Mouse (Mus musculus) heart, embryonic 12.5 days (tissue): ENCODE data around the gene Tmem151a. TPM values are rescaled to one million over a fixed set of nuclear protein-coding genes. Genes with fewer than 3 reads are reported as not detected.

Experiments
- ATAC-seq: fragments of 200-750 bp; cut with Nextera tagmentation; 2 replicates; pipeline ENCODE4 v1.8.0; 2017; ENCODE audit warnings: moderate TSS enrichment, moderate library complexity; ENCODE audit not compliant: insufficient number of reproducible peaks, low FRiP score
- H3K27ac ChIP-seq: fragments of 300-500 bp; sonication (generic); 2 replicates; pipeline ENCODE4 v1.5.1; 2016; ENCODE audit warnings: mild to moderate bottlenecking, moderate library complexity; ENCODE audit not compliant: poor library complexity, severe bottlenecking
- H3K27me3 ChIP-seq: fragments of 300-500 bp; sonication (generic); replicated peaks from 2 replicates; pipeline ENCODE4 v1.6.1; 2016; ENCODE audit warnings: mild to moderate bottlenecking, moderate library complexity
- H3K36me3 ChIP-seq: fragments of 300-500 bp; sonication (generic); 2 replicates; pipeline ENCODE4 v1.6.1; 2016; ENCODE audit warnings: mild to moderate bottlenecking, moderate library complexity
- H3K4me1 ChIP-seq: fragments of 300-500 bp; sonication (generic); replicated peaks from 2 replicates; pipeline ENCODE4 v1.6.1; 2016; ENCODE audit warnings: mild to moderate bottlenecking
- H3K4me2 ChIP-seq: fragments of 300-500 bp; sonication (generic); 2 replicates; pipeline ENCODE4 v1.6.1; 2016; ENCODE audit warnings: mild to moderate bottlenecking, moderate library complexity
- H3K4me3 ChIP-seq: fragments of 300-500 bp; sonication (generic); 2 replicates; pipeline ENCODE4 v1.5.1; 2016; ENCODE audit warnings: mild to moderate bottlenecking
- H3K9ac ChIP-seq: fragments of 300-500 bp; sonication (generic); 2 replicates; pipeline ENCODE4 v1.6.1; 2016; ENCODE audit warnings: mild to moderate bottlenecking, moderate library complexity
- H3K9me3 ChIP-seq: fragments of 300-500 bp; sonication (generic); replicated peaks from 2 replicates; pipeline ENCODE4 v1.6.1; 2016; ENCODE audit warnings: mild to moderate bottlenecking, moderate library complexity
- WGBS: fragments of 180-500 bp; shearing (Covaris S2); methylation state at CpG from one replicate; pipeline ENCODE4 v1.1.7; 2016; 5-methylcytosine and 5-hydroxymethylcytosine counted together
- polyA plus RNA-seq: library from polyadenylated mRNA; unstranded; fragments of >200 nt; fragmentation: Nextera tagmentation; extraction: Ambion mirVana; gene quantifications from 2 replicates; pipeline ENCODE4 v1.2.1, GENCODE M21; 2016

Tmem151a gene
- polyA plus RNA-seq, 1 experiment from 2014 or later: 4.4 TPM

DNA sequence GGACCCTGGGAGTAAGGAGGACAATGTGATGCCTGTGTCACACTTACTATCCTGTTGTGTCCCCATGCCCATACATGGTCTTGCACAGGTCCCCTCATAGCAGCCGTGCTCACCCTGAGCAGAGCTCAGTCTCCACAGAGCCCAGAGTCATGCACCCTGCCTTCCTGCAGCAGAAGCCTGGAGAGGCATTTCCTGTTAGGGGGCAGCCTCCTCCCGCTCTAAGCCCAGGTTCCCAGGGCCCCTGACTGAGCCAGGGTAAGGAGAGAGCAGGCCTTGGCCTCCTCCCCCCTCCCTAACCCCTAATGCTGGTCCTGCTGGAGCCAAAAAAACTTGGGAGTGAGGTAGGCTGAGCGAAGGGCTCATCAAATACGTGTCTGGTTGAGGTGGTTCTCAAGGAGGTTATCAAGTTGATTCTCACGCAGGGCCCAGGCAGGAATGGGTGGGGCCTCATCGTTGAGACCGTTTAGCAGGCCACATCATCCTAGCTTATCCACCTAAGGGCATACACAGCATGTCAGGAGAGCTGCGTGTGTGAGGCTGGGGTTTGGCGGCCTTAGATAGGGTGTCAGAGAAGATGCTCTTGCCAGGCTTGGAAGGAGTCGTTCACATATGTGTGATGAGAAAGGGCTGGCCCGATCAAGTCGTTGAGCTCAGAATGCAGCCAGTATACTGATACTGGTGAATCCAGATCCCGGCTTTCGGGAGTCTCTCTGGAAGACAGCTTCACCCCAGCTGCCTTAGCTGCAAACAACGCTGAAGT, 18.1 kb downstream of the Tmem151a start:
- no peaks in the 10 kb centered on the region for H3K36me3 ChIP-seq
- H3K27me3 ChIP-seq: peaks cover 19% of the 10 kb centered on the region
- peak overlapping the region; percentile 46; the same call in 1 of the 2 replicates for H3K9ac ChIP-seq
- WGBS: 6% methylated on average over 15 of the region's 15 CpGs
- no peaks in the 10 kb centered on the region for H3K9me3 ChIP-seq
- H3K4me3 ChIP-seq: peak overlapping the region; percentile 58
- H3K27ac ChIP-seq: peak overlapping the region; percentile 72
- peak; percentile 16; the same call in 1 of the 2 replicates for ATAC-seq
- H3K4me1 ChIP-seq: peaks cover 62% of the 10 kb centered on the region
- peak overlapping the region; percentile 96 for H3K4me2 ChIP-seq

DNA sequence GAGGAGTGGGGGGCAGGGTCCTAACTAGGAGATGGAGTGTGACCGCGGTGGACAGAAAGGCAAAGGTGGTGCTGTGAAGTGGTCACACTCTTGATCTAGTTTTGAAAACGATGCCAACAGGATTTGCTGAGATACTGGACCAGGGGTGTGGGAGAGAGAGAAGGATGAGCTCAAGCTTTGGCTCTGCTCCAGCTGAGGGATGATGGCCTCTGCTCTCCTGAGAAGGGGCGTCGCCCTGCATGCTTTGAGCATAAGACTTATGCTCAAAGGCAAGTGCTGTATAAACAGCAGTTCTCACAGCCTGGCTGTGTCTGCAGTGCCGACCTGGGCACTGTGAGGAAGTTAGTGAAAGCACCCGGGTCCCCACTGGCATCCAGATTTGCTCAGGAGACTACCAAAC, 20.2 kb downstream of the Tmem151a start:
- peaks cover 15% of the 10 kb centered on the region for H3K27me3 ChIP-seq
- peaks cover 60% of the 10 kb centered on the region for H3K4me1 ChIP-seq
- no peak overlapping the region for H3K9ac ChIP-seq
- no peaks in the 10 kb centered on the region for H3K9me3 ChIP-seq
- no peak overlapping the region for H3K4me3 ChIP-seq
- ATAC-seq: no peak
- no peak overlapping the region for H3K27ac ChIP-seq
- 0 out of 2 replicates have a peak overlapping the region, but pooled peaks have one; percentile 13 for H3K4me2 ChIP-seq
- no peaks in the 10 kb centered on the region for H3K36me3 ChIP-seq
- WGBS: 49% methylated on average over 7 of the region's 7 CpGs

DNA sequence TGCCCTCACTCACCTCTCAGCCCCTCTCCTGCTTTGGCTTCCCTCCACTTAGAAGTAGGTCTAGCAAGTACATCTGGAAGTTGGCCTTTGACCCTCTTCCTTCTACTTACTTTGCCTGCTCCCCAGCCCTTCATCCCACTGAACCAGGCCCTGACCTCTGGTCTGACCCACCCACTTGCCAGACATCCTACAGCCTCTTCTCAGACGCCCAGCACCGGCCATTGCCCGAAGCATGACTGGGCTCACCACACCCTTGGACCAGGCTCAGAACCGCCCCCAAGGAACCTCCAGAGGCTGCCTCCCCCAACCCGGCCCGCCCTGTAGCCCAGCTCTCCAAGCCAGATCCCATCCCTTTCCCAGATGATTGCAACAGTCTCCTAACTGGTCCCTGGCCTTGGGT, 22.9 kb downstream of the Tmem151a start:
- no peak overlapping the region for H3K4me2 ChIP-seq
- no peak overlapping the region for H3K9ac ChIP-seq
- 62% methylated on average over 6 of the region's 6 CpGs for WGBS
- no peak overlapping the region for H3K4me3 ChIP-seq
- no peaks in the 10 kb centered on the region for H3K27me3 ChIP-seq
- H3K4me1 ChIP-seq: peaks cover 57% of the 10 kb centered on the region
- H3K9me3 ChIP-seq: no peaks in the 10 kb centered on the region
- no peaks in the 10 kb centered on the region for H3K36me3 ChIP-seq
- ATAC-seq: no peak
- H3K27ac ChIP-seq: no peak overlapping the region

DNA sequence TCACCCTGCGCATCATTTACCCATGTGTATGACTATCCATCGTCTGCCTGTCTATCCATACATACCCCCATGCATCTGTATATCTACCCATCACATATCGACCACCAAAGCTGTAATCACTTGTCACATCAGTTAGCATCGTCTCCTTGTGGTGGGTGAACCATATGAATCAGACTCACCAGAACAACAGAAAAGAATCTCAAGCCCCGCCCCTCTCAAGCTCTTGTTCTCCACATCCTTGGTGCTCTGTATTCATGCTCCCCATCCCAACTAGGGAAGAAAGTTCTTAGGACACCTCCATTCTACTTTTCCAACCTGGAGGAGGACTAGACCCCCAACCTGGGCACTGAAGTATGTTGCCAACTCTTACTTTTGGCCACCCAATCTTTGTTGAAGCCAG, 23.3 kb downstream of the Tmem151a start:
- ATAC-seq: no peak
- Histone ChIP-seq H3K4me2 (no peak overlapping the region), H3K36me3 (no peaks in the 10 kb centered on the region), H3K27ac (no peak overlapping the region), H3K4me1 (peaks cover 53% of the 10 kb centered on the region), H3K4me3 (no peak overlapping the region), H3K27me3 (no peaks in the 10 kb centered on the region), H3K9ac (no peak overlapping the region), H3K9me3 (no peaks in the 10 kb centered on the region)
- WGBS: 82% methylated on average over 5 of the region's 5 CpGs

DNA sequence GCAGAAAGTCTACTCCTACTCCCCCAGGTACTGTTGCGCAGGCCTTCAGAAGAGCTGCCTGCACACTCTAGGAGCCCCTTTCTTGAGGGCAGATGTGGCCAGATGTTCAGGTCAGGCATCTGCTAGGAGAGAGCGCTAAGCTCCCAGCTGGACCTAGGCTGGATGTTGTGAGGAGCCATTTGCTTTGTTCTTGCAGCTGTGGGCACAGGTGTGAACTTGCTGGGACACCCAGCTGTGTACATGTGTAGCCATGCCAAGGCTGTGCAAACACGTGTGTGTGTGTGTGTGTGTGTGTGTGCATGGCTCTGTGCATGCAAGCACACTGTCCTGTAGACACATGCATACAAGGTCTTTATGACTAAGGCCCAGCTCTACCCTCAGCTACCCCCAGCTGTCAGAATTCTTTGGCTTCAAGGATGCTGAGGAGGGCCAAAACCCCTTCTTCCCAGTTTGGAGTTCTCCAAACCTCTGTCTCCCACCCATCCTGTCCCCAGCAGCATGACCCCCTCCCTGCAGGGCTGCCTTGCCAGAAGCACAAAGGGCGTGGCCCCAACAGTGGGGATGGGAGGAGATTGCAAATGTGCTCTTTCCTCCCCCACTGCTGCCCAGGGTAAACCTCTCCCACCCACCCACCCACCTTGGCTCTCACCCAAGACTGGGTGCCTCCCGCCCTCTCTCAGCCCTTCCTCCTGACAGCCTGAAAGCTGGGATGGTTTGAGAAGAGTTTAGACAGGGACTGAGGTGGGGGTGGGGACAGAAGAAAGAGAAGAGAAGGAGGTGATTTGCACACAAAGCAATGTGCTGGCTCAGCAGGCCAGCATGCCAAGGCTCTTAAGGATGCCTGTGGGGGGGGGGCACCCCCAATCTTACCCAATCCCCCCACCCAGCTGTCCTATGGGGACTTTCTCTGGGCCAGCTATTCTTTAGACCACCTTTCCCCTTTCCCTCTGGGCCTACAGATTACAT, 24.7 kb downstream of the Tmem151a start:
- Histone ChIP-seq H3K9me3 (no peaks in the 10 kb centered on the region), H3K27ac (peak overlapping the region; percentile 2; the same call in 1 of the 2 replicates), H3K9ac (no peak overlapping the region), H3K4me2 (no peak overlapping the region), H3K4me3 (no peak overlapping the region), H3K36me3 (no peaks in the 10 kb centered on the region), H3K27me3 (no peaks in the 10 kb centered on the region), H3K4me1 (peaks cover 49% of the 10 kb centered on the region)
- WGBS: 46% methylated on average over 5 of the region's 5 CpGs
- no peak for ATAC-seq

DNA sequence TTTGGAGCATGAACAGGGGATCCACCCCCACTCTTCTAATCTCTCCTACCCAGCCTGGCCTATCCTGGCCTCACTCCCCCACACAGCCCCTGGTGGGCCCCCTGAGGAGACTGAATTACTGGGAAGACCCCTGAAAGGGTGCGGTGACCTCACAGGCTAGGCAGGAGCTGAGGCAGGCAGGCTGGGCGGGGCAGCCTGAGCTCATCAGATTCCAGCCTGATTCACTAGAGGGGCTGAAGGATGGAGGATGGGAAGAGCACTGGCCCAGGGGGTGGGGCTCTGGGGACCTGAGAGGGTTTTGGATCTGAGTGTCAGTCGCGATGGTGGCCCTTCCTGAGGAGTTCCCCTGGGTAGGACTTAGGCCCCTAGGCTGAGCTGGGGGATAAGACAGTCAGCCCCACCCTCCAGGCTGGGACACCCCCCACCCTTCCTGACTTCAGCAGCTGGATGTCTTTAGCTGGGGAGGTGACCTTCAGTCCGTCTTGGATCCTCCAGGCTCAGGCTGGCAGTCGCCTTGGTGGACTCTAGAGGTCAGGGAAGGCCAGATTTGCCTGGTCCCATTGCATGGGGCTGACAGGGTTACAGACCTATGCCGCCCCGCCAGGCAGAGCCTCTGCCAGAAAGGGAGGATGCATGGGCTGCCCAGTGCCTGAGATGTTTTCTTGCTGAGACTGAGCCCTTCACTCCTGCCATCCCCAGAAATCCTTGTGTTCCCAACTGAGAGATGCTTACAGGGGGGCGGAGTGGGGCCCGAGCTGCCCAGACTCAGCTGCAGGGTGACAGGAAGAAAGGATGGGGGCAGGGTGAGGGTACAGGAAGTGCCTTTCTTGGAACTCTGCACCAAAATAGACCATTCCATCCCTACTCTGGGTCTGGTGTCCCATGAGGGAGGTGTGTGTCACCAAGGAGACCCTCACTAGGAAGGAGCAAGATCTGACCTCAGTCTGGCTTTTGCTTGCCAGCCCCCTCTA, 26.2 kb downstream of the Tmem151a start:
- Histone ChIP-seq H3K9me3 (no peaks in the 10 kb centered on the region), H3K4me2 (peak overlapping the region; percentile 4; the same call in 1 of the 2 replicates), H3K9ac (peak overlapping the region; percentile 44), H3K27me3 (0 out of 2 replicates have a peak, but pooled peaks cover 6% of the 10 kb centered on the region), H3K4me1 (peaks cover 37% of the 10 kb centered on the region), H3K4me3 (no peak overlapping the region), H3K36me3 (no peaks in the 10 kb centered on the region), H3K27ac (peak overlapping the region; percentile 37)
- ATAC-seq: peak; percentile 19
- 15% methylated on average over 10 of the region's 10 CpGs for WGBS

DNA sequence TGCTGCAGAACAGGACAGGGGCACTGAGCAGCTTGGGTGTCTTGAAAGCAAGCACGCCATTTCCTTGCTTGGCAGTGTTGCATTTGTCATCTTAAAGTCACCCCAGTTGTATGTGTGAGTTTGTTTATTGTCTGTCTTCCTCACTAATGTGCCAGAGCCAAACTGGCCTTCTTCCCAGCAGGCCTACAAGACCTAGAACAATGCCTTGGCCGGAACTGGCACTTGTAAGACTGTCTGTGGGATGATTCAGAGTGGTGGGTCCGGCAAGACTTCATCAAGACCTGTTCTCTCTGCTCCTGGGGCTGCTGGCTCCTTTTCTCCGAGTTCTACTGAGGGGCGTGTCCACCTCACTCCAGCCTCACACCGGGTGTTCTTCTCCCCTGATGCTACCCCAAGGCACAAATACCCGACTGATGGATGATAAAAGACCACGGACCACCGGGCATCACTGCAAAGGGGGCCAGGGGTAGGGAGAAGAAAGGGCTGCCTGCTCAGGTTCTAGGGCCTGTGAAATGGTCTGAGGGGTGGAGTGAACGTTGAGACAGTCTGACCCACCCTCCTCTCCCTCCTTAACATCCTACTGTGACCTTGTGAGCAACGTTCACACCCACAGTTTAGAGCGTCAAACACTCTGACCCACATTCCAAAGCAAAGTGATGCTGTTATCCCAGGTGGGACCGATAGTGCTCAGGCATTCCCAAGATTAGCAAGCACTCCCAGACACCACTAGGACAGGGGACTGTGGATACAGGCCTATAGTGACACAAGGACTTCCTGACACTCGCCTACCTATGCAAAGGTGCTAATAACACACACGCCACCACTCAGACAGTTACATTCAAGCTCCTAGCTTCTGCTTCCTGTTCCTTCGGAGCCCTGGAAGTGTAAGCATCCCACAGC, 27.2 kb downstream of the Tmem151a start:
- WGBS: 20% methylated on average over 16 of the region's 16 CpGs

DNA sequence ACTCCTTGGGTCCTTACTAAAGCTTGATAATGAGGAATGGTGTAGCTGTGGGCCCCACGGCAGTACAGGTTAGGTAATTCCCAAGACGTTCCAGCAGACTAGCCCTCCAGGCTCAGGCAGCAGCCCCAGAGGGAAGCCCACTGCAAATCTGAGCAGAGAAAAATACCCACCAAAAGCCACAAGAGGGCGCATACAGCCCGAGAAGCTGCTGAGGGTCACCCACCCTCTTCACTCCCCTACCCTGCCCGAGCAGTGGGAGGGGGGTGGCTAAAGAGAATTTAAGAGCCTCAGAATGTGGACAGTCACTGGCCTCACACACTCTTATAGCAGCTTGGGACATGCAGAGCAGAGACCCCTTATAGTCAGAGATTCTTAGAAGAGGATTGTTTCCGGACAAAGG, 29.1 kb downstream of the Tmem151a start:
- Histone ChIP-seq H3K27me3 (peaks cover 32% of the 10 kb centered on the region), H3K4me2 (no peak overlapping the region), H3K36me3 (0 out of 2 replicates have a peak, but pooled peaks cover 5% of the 10 kb centered on the region), H3K9ac (no peak overlapping the region), H3K4me3 (no peak overlapping the region), H3K27ac (no peak overlapping the region), H3K9me3 (no peaks in the 10 kb centered on the region), H3K4me1 (peaks cover 53% of the 10 kb centered on the region)
- ATAC-seq: no peak
- whole genome bisulfite sequencing: 11% methylated on average over 6 of the region's 6 CpGs

More for the DNA sequence above, 27.2 kb downstream of the Tmem151a start:
- Histone ChIP-seq H3K4me1 (peaks cover 37% of the 10 kb centered on the region), H3K27me3 (peaks cover 15% of the 10 kb centered on the region), H3K27ac (peak overlapping the region; percentile 37; the same call in 1 of the 2 replicates), H3K4me2 (0 out of 2 replicates have a peak overlapping the region, but pooled peaks have one; percentile 4), H3K4me3 (no peak overlapping the region), H3K36me3 (0 out of 2 replicates have a peak, but pooled peaks cover 3% of the 10 kb centered on the region), H3K9ac (peak overlapping the region; percentile 44), H3K9me3 (no peaks in the 10 kb centered on the region)
- ATAC-seq: no peak

DNA sequence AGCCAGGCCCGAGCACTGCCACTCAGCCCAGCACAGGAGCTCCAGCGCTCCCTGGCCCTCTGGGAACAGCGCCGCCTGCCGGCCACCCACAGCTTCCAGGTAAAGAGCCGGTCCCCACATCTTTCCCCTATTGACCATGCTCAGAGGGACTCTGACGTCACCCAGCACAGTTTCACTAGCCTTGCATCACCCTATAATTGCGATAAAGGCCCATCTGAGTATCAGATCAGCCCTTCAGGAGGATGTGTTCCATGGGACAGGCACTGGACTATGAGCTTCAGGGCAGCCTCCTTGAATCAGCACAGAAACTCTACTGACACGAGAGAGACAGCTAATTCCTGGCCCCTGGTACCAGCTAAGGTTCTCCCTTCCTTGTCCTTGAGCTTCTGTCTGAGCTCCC, 31.4 kb downstream of the Tmem151a start:
- no peak for ATAC-seq
- Histone ChIP-seq H3K4me1 (peaks cover 49% of the 10 kb centered on the region), H3K4me2 (no peak overlapping the region), H3K27ac (no peak overlapping the region), H3K4me3 (no peak overlapping the region), H3K9me3 (no peaks in the 10 kb centered on the region), H3K9ac (no peak overlapping the region), H3K36me3 (peaks cover 14% of the 10 kb centered on the region), H3K27me3 (peaks cover 33% of the 10 kb centered on the region)
- 18% methylated on average over 9 of the region's 9 CpGs for WGBS
